Mouse (Mus musculus) MEL (cell line): Measurements from ENCODE around the gene Rpl6. TPM values are rescaled to one million over a fixed set of nuclear protein-coding genes. Genes with fewer than 3 reads are reported as not detected.

ENCODE experiments used
- DNase-seq: peaks from one replicate; pipeline ENCODE4 v3.0.0; 2011; ENCODE audit warnings: low read depth, low spot score
- H3K27ac ChIP-seq: 2 replicates; pipeline ENCODE4 v1.5.1; 2012; ENCODE audit warnings: low read depth, mild to moderate bottlenecking, control low read depth, low read length, moderate library complexity; ENCODE audit not compliant: control insufficient read depth
- H3K27me3 ChIP-seq, 2 experiments: fragments of 150-350 bp in 1 of 2; sonication (generic) in 1 of 2; 2 replicates each; pipeline ENCODE4 v1.6.1; 2012; ENCODE audit warnings: low read length in 2 of 2, mild to moderate bottlenecking in 2 of 2, improper control_type of control experiment in 1 of 2, moderate library complexity in 1 of 2; ENCODE audit not compliant: insufficient read depth in 2 of 2, control insufficient read depth in 1 of 2
- H3K36me3 ChIP-seq, 2 experiments: 2 replicates each; pipeline ENCODE4 v1.6.1; 2012 to 2014; ENCODE audit warnings: low read length in 2 of 2, improper control_type of control experiment in 1 of 2, inconsistent platforms in 1 of 2, mild to moderate bottlenecking in 1 of 2; ENCODE audit not compliant: insufficient read depth in 2 of 2, control insufficient read depth in 1 of 2
- H3K4me1 ChIP-seq, 2 experiments: fragments of 150-350 bp in 1 of 2; sonication (generic) in 1 of 2; 2 replicates each; pipeline ENCODE4 v1.6.1; 2012; ENCODE audit warnings: low read length in 2 of 2, improper control_type of control experiment in 1 of 2, mild to moderate bottlenecking in 1 of 2; ENCODE audit not compliant: insufficient read depth in 2 of 2, control insufficient read depth in 1 of 2
- H3K4me3 ChIP-seq, 2 experiments: fragments of 150-350 bp in 1 of 2; sonication (generic) in 1 of 2; 2 replicates each; pipeline ENCODE4 v1.5.1; 2012; ENCODE audit warnings: low read depth in 2 of 2, low read length in 2 of 2, mild to moderate bottlenecking in 2 of 2, moderate library complexity in 2 of 2, control low read depth in 1 of 2, improper control_type of control experiment in 1 of 2; ENCODE audit not compliant: control insufficient read depth in 1 of 2, insufficient read depth in 1 of 2
- H3K79me2 ChIP-seq: 2 replicates; pipeline ENCODE4 v1.6.1; 2012; ENCODE audit warnings: mild to moderate bottlenecking, low read length, moderate library complexity; ENCODE audit not compliant: control insufficient read depth, poor library complexity, insufficient read depth
- H3K9ac ChIP-seq: 2 replicates; pipeline ENCODE4 v1.6.1; 2012; ENCODE audit warnings: low read depth, mild to moderate bottlenecking, control low read depth, low read length, moderate library complexity; ENCODE audit not compliant: control insufficient read depth, poor library complexity, severe bottlenecking
- H3K9me3 ChIP-seq: fragments of 150-350 bp; sonication (generic); replicated peaks from 2 replicates; pipeline ENCODE4 v1.6.1; 2012; ENCODE audit warnings: mild to moderate bottlenecking, low read length, improper control_type of control experiment, moderate library complexity; ENCODE audit not compliant: insufficient read depth
- BHLHE40 ChIP-seq: IDR thresholded peaks from 2 replicates; pipeline ENCODE4 v1.6.1; 2012; ENCODE audit warnings: low read depth, mild to moderate bottlenecking, inconsistent platforms, low read length, improper control_type of control experiment, borderline replicate concordance
- CHD1 ChIP-seq: IDR thresholded peaks from 2 replicates; pipeline ENCODE4 v1.6.1; 2012; ENCODE audit warnings: low read depth, mild to moderate bottlenecking, inconsistent platforms, low read length, improper control_type of control experiment
- CHD2 ChIP-seq: IDR thresholded peaks from 2 replicates; pipeline ENCODE4 v1.6.1; 2011; ENCODE audit warnings: low read length, improper control_type of control experiment
- CTCF ChIP-seq, 3 experiments: IDR thresholded peaks in 2 of 3; conservative IDR thresholded peaks in 1 of 3; 2 replicates each; pipeline ENCODE4 v1.5.1; 2011 to 2012; ENCODE audit warnings: low read length in 3 of 3, low read depth in 2 of 3, mild to moderate bottlenecking in 2 of 3, improper control_type of control experiment in 1 of 3, inconsistent platforms in 1 of 3, mixed read lengths in 1 of 3, moderate library complexity in 1 of 3; ENCODE audit not compliant: control insufficient read depth in 1 of 3, insufficient read depth in 1 of 3, poor library complexity in 1 of 3, severe bottlenecking in 1 of 3
- E2F4 ChIP-seq: IDR thresholded peaks from 2 replicates; pipeline ENCODE4 v1.6.1; 2011; ENCODE audit warnings: low read depth, low read length, improper control_type of control experiment, borderline replicate concordance
- ELF1 ChIP-seq: IDR thresholded peaks from 2 replicates; pipeline ENCODE4 v1.6.1; 2014; ENCODE audit warnings: low read depth, mild to moderate bottlenecking, inconsistent platforms, low read length, improper control_type of control experiment, moderate library complexity
- EP300 ChIP-seq, 2 experiments: IDR thresholded peaks; 2 replicates each; pipeline ENCODE4 v1.6.1; 2011; ENCODE audit warnings: improper control_type of control experiment in 2 of 2, low read length in 2 of 2, low read depth in 1 of 2, mild to moderate bottlenecking in 1 of 2
- ETS1 ChIP-seq: IDR thresholded peaks from 2 replicates; pipeline ENCODE4 v1.6.1; 2012; ENCODE audit warnings: low read depth, mild to moderate bottlenecking, inconsistent platforms, low read length, improper control_type of control experiment, moderate library complexity
- GABPA ChIP-seq: IDR thresholded peaks from 2 replicates; pipeline ENCODE4 v1.6.1; 2012; ENCODE audit warnings: low read depth, mild to moderate bottlenecking, inconsistent platforms, low read length, improper control_type of control experiment, moderate library complexity
- HCFC1 ChIP-seq: IDR thresholded peaks from 2 replicates; pipeline ENCODE4 v1.6.1; 2012; ENCODE audit warnings: low read depth, mild to moderate bottlenecking, inconsistent platforms, low read length, improper control_type of control experiment, moderate library complexity
- JUND ChIP-seq: IDR thresholded peaks from 2 replicates; pipeline ENCODE4 v1.6.1; 2011; ENCODE audit warnings: low read depth, mild to moderate bottlenecking, improper control_type of control experiment, low read length
- MAX ChIP-seq: IDR thresholded peaks from 2 replicates; pipeline ENCODE4 v1.6.1; 2011; ENCODE audit warnings: low read length, improper control_type of control experiment
- MAZ ChIP-seq: IDR thresholded peaks from 2 replicates; pipeline ENCODE4 v1.6.1; 2012; ENCODE audit warnings: low read depth, mild to moderate bottlenecking, inconsistent platforms, low read length, improper control_type of control experiment
- MEF2A ChIP-seq: IDR thresholded peaks from 2 replicates; pipeline ENCODE4 v1.6.1; 2014; ENCODE audit warnings: low read depth, mild to moderate bottlenecking, inconsistent platforms, low read length, improper control_type of control experiment; ENCODE audit not compliant: poor library complexity, insufficient replicate concordance, severe bottlenecking; ENCODE audit errors: extremely low read depth
- MXI1 ChIP-seq: IDR thresholded peaks from 2 replicates; pipeline ENCODE4 v1.6.1; 2011; ENCODE audit warnings: mild to moderate bottlenecking, low read depth, low read length, improper control_type of control experiment
- MYB ChIP-seq: IDR thresholded peaks from 2 replicates; pipeline ENCODE4 v1.6.1; 2011; ENCODE audit warnings: mild to moderate bottlenecking, low read depth, low read length, improper control_type of control experiment
- MYC ChIP-seq: IDR thresholded peaks from 2 replicates; pipeline ENCODE4 v1.6.1; 2011; ENCODE audit warnings: low read depth, mild to moderate bottlenecking, low read length, improper control_type of control experiment, moderate library complexity
- NELFE ChIP-seq: IDR thresholded peaks from 2 replicates; pipeline ENCODE4 v1.6.1; 2011; ENCODE audit warnings: low read depth, low read length, improper control_type of control experiment
- POLR2A ChIP-seq, 2 experiments: IDR thresholded peaks; 2 replicates each; pipeline ENCODE4 v1.6.1; 2011 to 2012; ENCODE audit warnings: low read length in 2 of 2, mild to moderate bottlenecking in 2 of 2, control low read depth in 1 of 2, improper control_type of control experiment in 1 of 2, low read depth in 1 of 2, moderate library complexity in 1 of 2; ENCODE audit not compliant: control insufficient read depth in 1 of 2, insufficient read depth in 1 of 2, poor library complexity in 1 of 2
- POLR2AphosphoS2 ChIP-seq: IDR thresholded peaks from 2 replicates; pipeline ENCODE4 v1.6.1; 2011; ENCODE audit warnings: low read length, improper control_type of control experiment
- POLR2AphosphoS5 ChIP-seq: IDR thresholded peaks from 2 replicates; pipeline ENCODE4 v1.6.1; 2012; ENCODE audit warnings: low read depth, borderline replicate concordance, mild to moderate bottlenecking, inconsistent platforms, low read length, moderate library complexity, mixed read lengths
- RAD21 ChIP-seq: IDR thresholded peaks from 2 replicates; pipeline ENCODE4 v1.6.1; 2011; ENCODE audit warnings: mild to moderate bottlenecking, low read depth, low read length, improper control_type of control experiment
- RCOR1 ChIP-seq: IDR thresholded peaks from 2 replicates; pipeline ENCODE4 v1.6.1; 2012; ENCODE audit warnings: low read depth, mild to moderate bottlenecking, inconsistent platforms, low read length, improper control_type of control experiment
- SIN3A ChIP-seq: IDR thresholded peaks from 2 replicates; pipeline ENCODE4 v1.6.1; 2012; ENCODE audit warnings: low read length, improper control_type of control experiment, inconsistent platforms
- TAL1 ChIP-seq: IDR thresholded peaks from 2 replicates; pipeline ENCODE4 v1.6.1; 2012; ENCODE audit warnings: mild to moderate bottlenecking, inconsistent platforms, low read length, moderate library complexity, mixed read lengths
- TBP ChIP-seq: IDR thresholded peaks from 2 replicates; pipeline ENCODE4 v1.8.0; 2011; ENCODE audit warnings: low read depth, low read length, improper control_type of control experiment
- TCF12 ChIP-seq: IDR thresholded peaks from 2 replicates; pipeline ENCODE4 v1.6.1; 2014; ENCODE audit warnings: low read depth, mild to moderate bottlenecking, inconsistent platforms, low read length, improper control_type of control experiment, moderate library complexity
- UBTF ChIP-seq: IDR thresholded peaks from 2 replicates; pipeline ENCODE4 v1.6.1; 2012; ENCODE audit warnings: low read depth, mild to moderate bottlenecking, inconsistent platforms, low read length, improper control_type of control experiment, moderate library complexity, borderline replicate concordance; ENCODE audit not compliant: insufficient read depth
- USF1 ChIP-seq: IDR thresholded peaks from 2 replicates; pipeline ENCODE4 v1.6.1; 2014; ENCODE audit warnings: low read depth, mild to moderate bottlenecking, inconsistent platforms, low read length, improper control_type of control experiment, moderate library complexity
- USF2 ChIP-seq, 2 experiments: IDR thresholded peaks; 2 replicates each; pipeline ENCODE4 v1.6.1; 2011 to 2012; ENCODE audit warnings: improper control_type of control experiment in 2 of 2, low read length in 2 of 2, borderline replicate concordance in 1 of 2, inconsistent platforms in 1 of 2, low read depth in 1 of 2, mild to moderate bottlenecking in 1 of 2; ENCODE audit not compliant: insufficient read depth in 1 of 2
- ZC3H11A ChIP-seq: IDR thresholded peaks from 2 replicates; pipeline ENCODE4 v1.6.1; 2012; ENCODE audit warnings: low read depth, mild to moderate bottlenecking, inconsistent platforms, low read length, improper control_type of control experiment
- ZKSCAN1 ChIP-seq: IDR thresholded peaks from 2 replicates; pipeline ENCODE4 v1.6.1; 2012; ENCODE audit warnings: low read depth, mild to moderate bottlenecking, inconsistent platforms, low read length, improper control_type of control experiment, moderate library complexity
- ZMIZ1 ChIP-seq: IDR thresholded peaks from 2 replicates; pipeline ENCODE4 v1.6.1; 2012; ENCODE audit warnings: low read depth, mild to moderate bottlenecking, inconsistent platforms, low read length, improper control_type of control experiment, moderate library complexity
- ZNF384 ChIP-seq: IDR thresholded peaks from 2 replicates; pipeline ENCODE4 v1.6.1; 2012; ENCODE audit warnings: low read depth, mild to moderate bottlenecking, inconsistent platforms, low read length, improper control_type of control experiment
- polyA plus RNA-seq, 2 experiments: library from polyadenylated mRNA; stranded (reverse) in 1 of 2; unstranded in 1 of 2; fragments of >175 nt in 1 of 2; fragments of >200 nt in 1 of 2; gene quantifications; 2 replicates each; pipeline versions ENCODE4 v1.2.1 to v1.2.4; 2012; ENCODE audit warnings: low replicate concordance in 2 of 2, low read depth in 1 of 2; ENCODE audit not compliant: insufficient read length in 2 of 2, insufficient read depth in 1 of 2, missing spikeins in 1 of 2
- total RNA-seq: library from RNA; depleted of rRNA; stranded (reverse); fragments of 300-350 nt; gene quantifications from 2 replicates; pipeline ENCODE4 v1.2.3, GENCODE M21; 2012; rRNA removed

Gene Rpl6
- total RNA-seq (2,653 and 2,779 TPM in 2 replicates), polyA plus RNA-seq (1,000 to 10,000 TPM in 1 of 2 experiments, 100 to 1,000 TPM in 1; 850 to 2,901 TPM)

GRCm38 (mm10) chr5:121204132-121205089 is at the start of gene Rpl6:
TSS of gene Rpl6 (plus strand) at chr5:121204481.
- Histone ChIP-seq H3K36me3 (peaks cover 13 to 23% of the 10 kb centered on the region in 2 experiments), H3K4me3 (peak within 1 kb of the TSS; percentile 69 to 93), H3K79me2 (peaks cover 36% of the 10 kb centered on the region), H3K4me1 (peaks cover 2 to 14% of the 10 kb centered on the region in 2 experiments; a peak in 2 of 4 replicates), H3K27me3 (no peaks in the 10 kb centered on the region), H3K27ac (peak within 1 kb of the TSS; percentile 91), H3K9ac (peak within 1 kb of the TSS; percentile 99), H3K9me3 (no peaks in the 10 kb centered on the region)
- peak; percentile 93 for DNase-seq
- peak; percentile 78 for TF ChIP-seq SIN3A
- TF ChIP-seq TBP, result peak; percentile 98
- peak; percentile 96 for TF ChIP-seq POLR2AphosphoS2
- no peak for TF ChIP-seq CTCF (IDR thresholded peaks at IDR 0.05 in 2 of 3, conservative IDR thresholded peaks at IDR 0.05 in 1 of 3; ENCODE audit: control insufficient read depth in 1 of 3, insufficient read depth in 1 of 3, low read depth in 2 of 3, low read length in 3 of 3, poor library complexity in 1 of 3, severe bottlenecking in 1 of 3)
- peak; percentile 96 for TF ChIP-seq ELF1
- no peak for TF ChIP-seq E2F4
- 0 out of 2 replicates have a peak, but pooled peaks have one; percentile 23 for TF ChIP-seq POLR2AphosphoS5
- peak; percentile 98 for TF ChIP-seq HCFC1
- TF ChIP-seq CHD1, result no peak
- TF ChIP-seq RAD21, result no peak
- no peak for TF ChIP-seq MYB
- TF ChIP-seq MAX, result peak; percentile 73
- TF ChIP-seq ZKSCAN1, result no peak
- TF ChIP-seq MEF2A, result no peak
- peak; percentile 37; the same call in 1 of the 2 replicates for TF ChIP-seq CHD2
- 0 out of 2 replicates have a peak, but pooled peaks have one; percentile 53 for TF ChIP-seq RCOR1
- no peak; the same call in 1 of the 2 replicates for TF ChIP-seq GABPA
- TF ChIP-seq EP300 (IDR thresholded peaks at IDR 0.05; ENCODE audit: low read depth in 1 of 2, low read length in 2 of 2), result no peak
- no peak for TF ChIP-seq JUND
- no peak for TF ChIP-seq UBTF
- no peak for TF ChIP-seq TAL1
- TF ChIP-seq MXI1, result peak; percentile 82
- TF ChIP-seq ETS1, result 0 out of 2 replicates have a peak, but pooled peaks have one; percentile 22
- no peak for TF ChIP-seq USF1
- no peak for TF ChIP-seq USF2 (IDR thresholded peaks at IDR 0.05; ENCODE audit: borderline replicate concordance in 1 of 2, insufficient read depth in 1 of 2, low read depth in 1 of 2, low read length in 2 of 2)
- TF ChIP-seq BHLHE40, result no peak
- TF ChIP-seq ZNF384, result peak; percentile 82
- TF ChIP-seq POLR2A (IDR thresholded peaks at IDR 0.05; ENCODE audit: control insufficient read depth in 1 of 2, insufficient read depth in 1 of 2, low read depth in 1 of 2, low read length in 2 of 2, poor library complexity in 1 of 2), result peak; percentile 95 to 97
- no peak for TF ChIP-seq ZC3H11A
- TF ChIP-seq MYC, result peak; percentile 96
- peak; percentile 55; the same call in 1 of the 2 replicates for TF ChIP-seq MAZ
- TF ChIP-seq TCF12, result peak; percentile 90
- peak; percentile 99 for TF ChIP-seq NELFE
- TF ChIP-seq ZMIZ1, result peak; percentile 91
